Mouse (Mus musculus) NIH3T3 (cell line): ENCODE measurements around the gene Ring1.
"Not testable (repeated sequence)": the region's sequence is repeated elsewhere in the genome, so short reads cannot be mapped to it uniquely, and the experiment has no call there.

ENCODE experiments used
- DNase-seq: peaks from one replicate; pipeline ENCODE4 v3.0.0-alpha.2; 2012; ENCODE audit warnings: low read depth

The Ring1 gene

GRCm38 (mm10) chr17:33994959-33995358, 29.5 kb downstream of the Ring1 start:
- no peak for DNase-seq

- DNase-seq, result peak; percentile 91
These were observed 32.5 kb downstream of the Ring1 start for GRCm38 (mm10) chr17:33991788-33992664.

GRCm38 (mm10) chr17:33982136-33982535, 42.3 kb downstream of the Ring1 start:
- not testable (repeated sequence) for DNase-seq

- DNase-seq, result not testable (repeated sequence)
These were observed 43.1 kb downstream of the Ring1 start for GRCm38 (mm10) chr17:33981192-33981909.

- DNase-seq, result no peak
These were observed 44.1 kb downstream of the Ring1 start for GRCm38 (mm10) chr17:33980181-33981035.

- no peak for DNase-seq
These were observed 44.9 kb downstream of the Ring1 start for GRCm38 (mm10) chr17:33979512-33980050.

- DNase-seq, result peak; percentile 60
These were observed 45.8 kb downstream of the Ring1 start for GRCm38 (mm10) chr17:33978631-33979031.

- no peak for DNase-seq
These were observed 46.5 kb downstream of the Ring1 start for GRCm38 (mm10) chr17:33977861-33978557.

GRCm38 (mm10) chr17:33973572-33973971, 50.9 kb downstream of the Ring1 start:
- no peak for DNase-seq

- peak; percentile 67 for DNase-seq
These were observed 51.8 kb downstream of the Ring1 start for GRCm38 (mm10) chr17:33972691-33973090.
